Mouse (Mus musculus): ENCODE results near the gene Dhx34. TPM values are rescaled to one million over a fixed set of nuclear protein-coding genes. Genes with fewer than 3 reads are reported as not detected.
A peak's percentile ranks its signal among the peaks of the same experiment; 100 is the strongest.

Dhx34 gene
- polyA plus RNA-seq, 1 experiment from 2014 or later, result 13.8 TPM

GRCm38 (mm10) chr7:16210862-16211365, 10.9 kb downstream of the Dhx34 start:
- 66% methylated on average over 12 of the region's 12 CpGs for WGBS
- H3K9ac ChIP-seq, result no peak overlapping the region
- H3K27me3 ChIP-seq (ENCODE audit: insufficient read depth, low read length), result no peaks in the 10 kb centered on the region
- peak; percentile 33; the same call in 1 of the 2 replicates for TF ChIP-seq CTCF (IDR thresholded peaks at IDR 0.05; ENCODE audit: low read depth)
- H3K27ac ChIP-seq (ENCODE audit: low read depth), result no peak overlapping the region
- DNase-seq (no peak), ATAC-seq (ENCODE audit: insufficient read depth) (0 out of 2 replicates have a peak, but pooled peaks have one; percentile 32)
- no peak overlapping the region for H3K4me2 ChIP-seq
- H3K4me3 ChIP-seq (ENCODE audit: low read depth, low read length), result no peak overlapping the region
- H3K9me3 ChIP-seq (ENCODE audit: low read depth, low read length), result no peaks in the 10 kb centered on the region
- peaks cover 8% of the 10 kb centered on the region; the same call in 1 of the 2 replicates for H3K4me1 ChIP-seq (ENCODE audit: insufficient read depth)
- H3K36me3 ChIP-seq (ENCODE audit: insufficient read depth), result peaks cover 57% of the 10 kb centered on the region

GRCm38 (mm10) chr7:16208781-16209665, 12.8 kb downstream of the Dhx34 start:
- peak; percentile 84 for DNase-seq
- Histone ChIP-seq H3K27ac (ENCODE audit: low read depth) (peak overlapping the region; percentile 63; the same call in 1 of the 2 replicates), H3K9ac (no peak overlapping the region), H3K4me3 (ENCODE audit: low read depth, low read length) (no peak overlapping the region), H3K27me3 (ENCODE audit: insufficient read depth, low read length) (no peaks in the 10 kb centered on the region), H3K36me3 (ENCODE audit: insufficient read depth) (peaks cover 50% of the 10 kb centered on the region; the same call in 1 of the 2 replicates), H3K9me3 (ENCODE audit: low read depth, low read length) (no peaks in the 10 kb centered on the region), H3K4me2 (no peak overlapping the region), H3K4me1 (ENCODE audit: insufficient read depth) (peaks cover 8% of the 10 kb centered on the region; the same call in 1 of the 2 replicates)
- WGBS, result 52% methylated on average over 21 of the region's 21 CpGs
- peak; percentile 71 for ATAC-seq (ENCODE audit: insufficient read depth)
- TF ChIP-seq CTCF (IDR thresholded peaks at IDR 0.05; ENCODE audit: low read depth), result no peak

GRCm38 (mm10) chr7:16207496-16207895, 14.3 kb downstream of the Dhx34 start:
- no peak overlapping the region for H3K4me3 ChIP-seq (ENCODE audit: low read depth, low read length)
- ATAC-seq (ENCODE audit: insufficient read depth) (no peak), DNase-seq (no peak)
- H3K4me1 ChIP-seq (ENCODE audit: insufficient read depth), result peaks cover 8% of the 10 kb centered on the region; the same call in 1 of the 2 replicates
- H3K9ac ChIP-seq, result no peak overlapping the region
- H3K4me2 ChIP-seq, result no peak overlapping the region
- H3K36me3 ChIP-seq (ENCODE audit: insufficient read depth), result peaks cover 51% of the 10 kb centered on the region
- H3K9me3 ChIP-seq (ENCODE audit: low read depth, low read length), result no peaks in the 10 kb centered on the region
- WGBS, result 82% methylated on average over 10 of the region's 10 CpGs
- no peaks in the 10 kb centered on the region for H3K27me3 ChIP-seq (ENCODE audit: insufficient read depth, low read length)
- no peak overlapping the region for H3K27ac ChIP-seq (ENCODE audit: low read depth)
- TF ChIP-seq CTCF (IDR thresholded peaks at IDR 0.05; ENCODE audit: low read depth), result no peak

GRCm38 (mm10) chr7:16207076-16207475, 14.8 kb downstream of the Dhx34 start:
- DNase-seq, result no peak
- no peak overlapping the region for H3K4me2 ChIP-seq
- H3K4me1 ChIP-seq (ENCODE audit: insufficient read depth), result peaks cover 8% of the 10 kb centered on the region; the same call in 1 of the 2 replicates
- no peak overlapping the region for H3K27ac ChIP-seq (ENCODE audit: low read depth)
- no peak overlapping the region for H3K4me3 ChIP-seq (ENCODE audit: low read depth, low read length)
- H3K9ac ChIP-seq, result no peak overlapping the region
- H3K36me3 ChIP-seq (ENCODE audit: insufficient read depth), result peaks cover 52% of the 10 kb centered on the region
- H3K9me3 ChIP-seq (ENCODE audit: low read depth, low read length), result no peaks in the 10 kb centered on the region
- 76% methylated on average over 7 of the region's 7 CpGs for WGBS
- no peak for ATAC-seq (ENCODE audit: insufficient read depth)
- TF ChIP-seq CTCF (IDR thresholded peaks at IDR 0.05; ENCODE audit: low read depth), result no peak
- H3K27me3 ChIP-seq (ENCODE audit: insufficient read depth, low read length), result no peaks in the 10 kb centered on the region

- H3K27ac ChIP-seq (ENCODE audit: low read depth), result no peak overlapping the region
- H3K4me3 ChIP-seq (ENCODE audit: low read depth, low read length), result no peak overlapping the region
- no peak overlapping the region for H3K9ac ChIP-seq
- TF ChIP-seq CTCF (IDR thresholded peaks at IDR 0.05; ENCODE audit: low read depth), result no peak
- no peaks in the 10 kb centered on the region for H3K9me3 ChIP-seq (ENCODE audit: low read depth, low read length)
- no peak for ATAC-seq (ENCODE audit: insufficient read depth)
- H3K27me3 ChIP-seq (ENCODE audit: insufficient read depth, low read length), result no peaks in the 10 kb centered on the region
- H3K36me3 ChIP-seq (ENCODE audit: insufficient read depth), result peaks cover 36% of the 10 kb centered on the region
- DNase-seq, result no peak
- H3K4me1 ChIP-seq (ENCODE audit: insufficient read depth), result peaks cover 8% of the 10 kb centered on the region; the same call in 1 of the 2 replicates
- no peak overlapping the region for H3K4me2 ChIP-seq
- 79% methylated on average over 9 of the region's 9 CpGs for WGBS
Measured at GRCm38 (mm10) chr7:16204791-16205190, 17.0 kb downstream of the Dhx34 start.

GRCm38 (mm10) chr7:16203505-16203903, 18.3 kb downstream of the Dhx34 start:
- Histone ChIP-seq H3K9ac (no peak overlapping the region), H3K4me1 (ENCODE audit: insufficient read depth) (no peaks in the 10 kb centered on the region), H3K4me3 (ENCODE audit: low read depth, low read length) (no peak overlapping the region), H3K27me3 (ENCODE audit: insufficient read depth, low read length) (no peaks in the 10 kb centered on the region), H3K27ac (ENCODE audit: low read depth) (no peak overlapping the region), H3K9me3 (ENCODE audit: low read depth, low read length) (no peaks in the 10 kb centered on the region), H3K4me2 (no peak overlapping the region), H3K36me3 (ENCODE audit: insufficient read depth) (peaks cover 41% of the 10 kb centered on the region)
- no peak for ATAC-seq (ENCODE audit: insufficient read depth)
- TF ChIP-seq CTCF (IDR thresholded peaks at IDR 0.05; ENCODE audit: low read depth), result no peak
- DNase-seq, result no peak
- 89% methylated on average over 13 of the region's 13 CpGs for WGBS

All from lung, embryonic 14.5 days (tissue).